Mouse (Mus musculus) ES-E14 (cell line): Measurements from ENCODE around the gene Chrna1. TPM values are rescaled to one million over a fixed set of nuclear protein-coding genes. Genes with fewer than 3 reads are reported as not detected.

Source experiments
- DNase-seq: peaks from one replicate; pipeline ENCODE4 v3.0.0-alpha.2; 2013; ENCODE audit warnings: low read depth, low spot score
- H3K27ac ChIP-seq: 2 replicates; pipeline ENCODE4 v1.5.1; 2012; ENCODE audit warnings: low read depth, mild to moderate bottlenecking, low read length, moderate library complexity, mixed read lengths; ENCODE audit not compliant: poor library complexity, insufficient read depth, severe bottlenecking
- H3K36me3 ChIP-seq: 2 replicates; pipeline ENCODE4 v1.6.1; 2012; ENCODE audit warnings: mild to moderate bottlenecking, low read length, moderate library complexity, mixed read lengths; ENCODE audit not compliant: control insufficient read depth, poor library complexity, insufficient read depth, severe bottlenecking
- H3K4me1 ChIP-seq, 2 experiments: fragments of 150-350 bp in 1 of 2; sonication (generic) in 1 of 2; 2 replicates each; pipeline ENCODE4 v1.6.1; 2012; ENCODE audit warnings: low read length in 2 of 2, mild to moderate bottlenecking in 1 of 2, mixed read lengths in 1 of 2; ENCODE audit not compliant: control insufficient read depth in 2 of 2, insufficient read depth in 2 of 2, poor library complexity in 1 of 2
- H3K4me3 ChIP-seq, 2 experiments: fragments of 150-350 bp in 1 of 2; sonication (generic) in 1 of 2; 2 replicates each; pipeline ENCODE4 v1.5.1; 2012; ENCODE audit warnings: low read length in 2 of 2, low read depth in 1 of 2, mild to moderate bottlenecking in 1 of 2, mixed read lengths in 1 of 2; ENCODE audit not compliant: insufficient read depth in 1 of 2, poor library complexity in 1 of 2, severe bottlenecking in 1 of 2
- H3K9ac ChIP-seq: 2 replicates; pipeline ENCODE4 v1.6.1; 2012; ENCODE audit warnings: low read depth, mild to moderate bottlenecking, low read length, mixed read lengths; ENCODE audit not compliant: poor library complexity, insufficient read depth, severe bottlenecking
- H3K9me3 ChIP-seq: fragments of 150-350 bp; sonication (generic); 2 replicates; pipeline ENCODE4 v1.6.1; 2012; ENCODE audit warnings: low read depth, mild to moderate bottlenecking, low read length; ENCODE audit not compliant: control insufficient read depth, insufficient read depth
- CHD2 ChIP-seq: IDR thresholded peaks from 2 replicates; pipeline ENCODE4 v1.6.1; 2014; ENCODE audit warnings: mild to moderate bottlenecking, low read depth, low read length, inconsistent platforms
- HCFC1 ChIP-seq: IDR thresholded peaks from 2 replicates; pipeline ENCODE4 v1.6.1; 2012; ENCODE audit warnings: low read length, inconsistent platforms, borderline replicate concordance; ENCODE audit not compliant: insufficient read depth
- MAFK ChIP-seq: IDR thresholded peaks from 2 replicates; pipeline ENCODE4 v1.6.1; 2014; ENCODE audit warnings: mild to moderate bottlenecking, low read depth, low read length, inconsistent platforms; ENCODE audit not compliant: insufficient read depth
- ZC3H11A ChIP-seq: IDR thresholded peaks from 2 replicates; pipeline ENCODE4 v1.6.1; 2012; ENCODE audit warnings: low read depth, mild to moderate bottlenecking, inconsistent platforms, low read length, borderline replicate concordance
- ZNF384 ChIP-seq: IDR thresholded peaks from 2 replicates; pipeline ENCODE4 v1.6.1; 2012; ENCODE audit warnings: low read depth, low read length, inconsistent platforms
- in situ Hi-C, 2 experiments: fragments of 600-800 bp; cut with MboI; formaldehyde crosslinking; loops; one replicate each; pipeline ENCODE4 v1.15.1; 2025; ENCODE audit warnings: low sequenced_read_pairs in 2 of 2, inconsistent platforms in 1 of 2; ENCODE audit not compliant: unreplicated experiment in 2 of 2
- total RNA-seq: library from RNA; depleted of rRNA; stranded (reverse); fragments of 300-350 nt; gene quantifications from 2 replicates; pipeline ENCODE4 v1.2.3, GENCODE M21; 2012

Gene Chrna1
- total RNA-seq, 1 experiment, result 0.13 TPM

GRCm38 (mm10) chr2:73548542-73548941 lies 31.6 kb downstream of the Chrna1 start:
- in situ Hi-C loops, result no loop called here

GRCm38 (mm10) chr2:73547256-73547655 lies 32.9 kb downstream of the Chrna1 start:
- no peak overlapping the region for H3K9ac ChIP-seq
- no peak for DNase-seq
- H3K9me3 ChIP-seq, result no peaks in the 10 kb centered on the region
- H3K4me1 ChIP-seq, result peaks cover 0 to 2% of the 10 kb centered on the region in 2 experiments; a peak in 2 of 4 replicates
- H3K36me3 ChIP-seq, result no peaks in the 10 kb centered on the region
- TF ChIP-seq CHD2, result no peak
- no peak for TF ChIP-seq HCFC1
- no peak for TF ChIP-seq MAFK
- TF ChIP-seq ZC3H11A, result no peak
- TF ChIP-seq ZNF384, result no peak
- no peak overlapping the region for H3K27ac ChIP-seq
- in situ Hi-C loops, result no loop called here
- H3K4me3 ChIP-seq, result no peak overlapping the region

More at GRCm38 (mm10) chr2:73548542-73548941, 31.6 kb downstream of the Chrna1 start:
- no peak for TF ChIP-seq ZC3H11A
- H3K9ac ChIP-seq, result no peak overlapping the region
- no peak for DNase-seq
- H3K9me3 ChIP-seq, result no peaks in the 10 kb centered on the region
- peaks cover 0 to 2% of the 10 kb centered on the region in 2 experiments; a peak in 1 of 4 replicates for H3K4me1 ChIP-seq
- H3K4me3 ChIP-seq, result no peak overlapping the region
- no peak overlapping the region for H3K27ac ChIP-seq
- no peaks in the 10 kb centered on the region for H3K36me3 ChIP-seq

GRCm38 (mm10) chr2:73545556-73545955 lies 34.6 kb downstream of the Chrna1 start:
- TF ChIP-seq HCFC1 (no peak), MAFK (no peak), CHD2 (no peak), ZC3H11A (no peak), ZNF384 (no peak)
- in situ Hi-C loops, result no loop called here
- H3K36me3 ChIP-seq, result no peaks in the 10 kb centered on the region
- H3K4me1 ChIP-seq, result peaks cover 0 to 2% of the 10 kb centered on the region in 2 experiments; a peak in 2 of 4 replicates
- H3K27ac ChIP-seq, result no peak overlapping the region
- H3K4me3 ChIP-seq, result no peak overlapping the region
- no peak overlapping the region for H3K9ac ChIP-seq
- H3K9me3 ChIP-seq, result no peaks in the 10 kb centered on the region
- no peak for DNase-seq

- Histone ChIP-seq H3K27ac (no peak overlapping the region), H3K9me3 (no peaks in the 10 kb centered on the region), H3K9ac (no peak overlapping the region), H3K4me3 (no peak overlapping the region), H3K4me1 (peaks cover 3% of the 10 kb centered on the region in 2 experiments; a peak in 1 of 4 replicates), H3K36me3 (no peaks in the 10 kb centered on the region)
- in situ Hi-C loops, result no loop called here
- DNase-seq, result no peak
- no peak for TF ChIP-seq CHD2
- no peak for TF ChIP-seq ZC3H11A
- TF ChIP-seq MAFK, result no peak
- TF ChIP-seq HCFC1, result no peak
- TF ChIP-seq ZNF384, result no peak
Measured at GRCm38 (mm10) chr2:73540450-73541162, 39.5 kb downstream of the Chrna1 start.

GRCm38 (mm10) chr2:73539697-73540096 lies 40.4 kb downstream of the Chrna1 start:
- Histone ChIP-seq H3K27ac (no peak overlapping the region), H3K9ac (no peak overlapping the region), H3K4me3 (no peak overlapping the region), H3K4me1 (peaks cover 3% of the 10 kb centered on the region in 2 experiments; a peak in 1 of 4 replicates), H3K9me3 (no peaks in the 10 kb centered on the region), H3K36me3 (no peaks in the 10 kb centered on the region)
- DNase-seq, result no peak
- TF ChIP-seq HCFC1 (no peak), ZNF384 (no peak), MAFK (no peak), CHD2 (no peak), ZC3H11A (no peak)
- in situ Hi-C loops, result no loop called here
